Mouse (Mus musculus) ES-CJ7 (cell line): ENCODE measurements at regions not wholly inside any gene's neighbourhood (a gene's known extent, or its start where the extent isn't known, plus 50 kb on each side); places are given as distances from the start of the nearest gene placed in this dataset.

Source experiments
- DNase-seq: peaks from one replicate; pipeline ENCODE4 v3.0.0; 2011; ENCODE audit warnings: low read depth, low spot score

DNA sequence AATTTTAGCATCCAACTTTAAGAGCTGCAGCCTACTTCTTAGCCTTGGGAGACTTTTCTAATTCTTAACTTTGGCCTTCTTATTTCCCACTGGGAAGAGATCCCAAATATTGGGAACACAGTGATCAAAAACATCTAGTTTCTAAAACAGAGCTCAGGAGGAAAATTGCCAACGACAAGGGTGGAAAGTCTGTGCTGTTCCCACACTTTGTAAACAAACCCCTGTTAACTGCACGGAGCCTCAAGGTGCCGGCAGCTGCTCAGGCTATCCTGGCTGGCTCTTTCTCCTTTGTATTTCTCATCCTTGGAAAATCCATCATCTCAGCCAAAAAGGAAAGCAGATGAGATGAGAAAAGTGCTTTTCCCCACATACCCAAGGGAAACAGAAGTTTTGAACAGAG is 84.9 kb downstream of the Impad1 start:
- DNase-seq, result no peak

DNA sequence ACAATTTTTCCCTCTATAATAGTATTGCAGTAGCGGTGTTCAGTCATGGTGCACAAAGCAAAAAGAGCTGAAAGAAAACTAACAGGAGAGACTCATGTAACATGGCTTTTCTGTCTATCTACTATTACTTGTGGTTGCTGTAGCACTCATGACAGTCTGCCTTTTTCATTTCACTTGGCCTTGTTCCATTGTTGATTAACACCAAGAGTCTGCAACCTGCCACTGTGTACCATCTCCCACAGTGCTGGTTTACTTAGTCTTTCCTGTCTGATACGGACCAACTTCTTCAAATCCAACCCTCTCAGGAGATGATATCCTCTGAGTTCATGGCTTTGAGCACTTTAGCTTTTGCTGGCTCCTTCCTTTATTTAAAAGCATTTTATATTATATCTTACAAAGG is 94.1 kb downstream of the Impad1 start:
- no peak for DNase-seq

DNA sequence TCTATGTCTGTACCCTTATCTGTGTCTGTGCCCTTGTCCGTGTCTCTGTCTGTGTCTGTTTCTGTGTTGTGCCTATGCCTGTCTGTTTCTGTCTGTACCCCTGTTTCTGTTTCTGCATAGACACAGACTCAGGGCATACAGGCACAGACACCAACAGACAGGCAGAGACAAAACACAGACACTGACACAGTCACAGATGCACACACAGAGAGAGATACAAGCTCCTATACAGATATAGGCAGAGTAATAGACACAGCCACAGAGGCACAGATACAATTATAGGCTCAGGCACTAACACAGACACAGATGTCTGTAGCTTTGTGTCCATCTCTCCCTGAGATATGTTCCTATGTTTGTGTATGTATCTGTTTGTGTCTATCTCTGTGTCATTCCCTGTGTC is 97.7 kb downstream of the Impad1 start:
- no peak for DNase-seq

DNA sequence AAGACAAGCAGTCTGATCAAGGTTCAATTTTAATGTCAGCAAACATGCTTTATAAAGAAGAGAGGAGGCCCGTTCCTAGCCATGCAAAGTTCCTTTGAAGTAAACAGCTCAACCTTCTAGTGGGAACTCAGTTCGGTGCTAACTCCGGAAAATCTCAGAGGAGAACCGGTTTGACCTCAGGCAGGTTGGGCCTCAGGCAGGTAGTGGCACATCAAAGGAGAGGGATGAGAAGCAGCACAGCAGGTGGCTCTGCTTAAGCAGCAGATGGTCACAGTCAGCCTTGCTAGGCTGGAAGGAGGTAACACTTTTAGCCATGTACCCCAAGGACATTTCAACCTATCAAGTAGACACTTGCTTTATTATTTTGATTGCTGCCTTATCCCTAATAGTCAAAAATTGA is 106.2 kb downstream of the Impad1 start:
- peak; percentile 46 for DNase-seq

DNA sequence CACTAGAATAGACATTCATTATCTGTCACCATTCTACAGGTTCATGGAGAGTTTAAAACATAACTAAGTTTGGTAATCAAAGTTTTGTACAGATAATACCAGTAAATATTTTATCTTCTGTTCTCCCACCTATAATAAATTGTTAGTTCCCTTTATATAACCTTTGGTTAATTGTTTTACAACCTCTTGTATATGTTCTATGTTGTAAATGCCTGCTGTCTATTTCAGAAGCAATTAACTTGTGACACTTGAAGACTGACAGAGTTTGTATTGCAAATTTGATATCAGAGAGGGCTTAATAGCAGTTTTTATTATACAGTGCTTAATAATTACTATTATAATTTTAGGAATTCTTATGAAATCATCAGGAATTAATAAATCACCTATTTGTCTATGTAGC is 118.5 kb downstream of the Impad1 start:
- no peak for DNase-seq

DNA sequence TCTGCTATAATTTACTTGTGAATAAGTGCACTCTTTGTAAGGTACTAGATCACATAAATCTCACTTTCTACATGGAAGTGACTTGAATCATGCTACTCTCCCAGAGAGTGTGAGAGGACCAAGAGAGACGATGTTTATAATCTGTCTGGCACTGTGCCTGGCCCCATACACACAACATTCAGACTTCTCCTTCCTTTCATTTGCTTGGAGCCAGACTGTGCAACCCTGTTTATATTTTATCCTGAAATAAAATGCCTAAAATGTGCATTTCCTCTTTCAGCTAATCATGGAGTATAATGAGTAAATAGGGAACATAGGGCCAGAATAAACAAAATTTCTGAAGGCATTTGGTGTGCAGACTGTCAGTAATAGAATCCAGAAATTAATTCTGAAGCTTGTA is 142.9 kb downstream of the Impad1 start:
- no peak for DNase-seq

DNA sequence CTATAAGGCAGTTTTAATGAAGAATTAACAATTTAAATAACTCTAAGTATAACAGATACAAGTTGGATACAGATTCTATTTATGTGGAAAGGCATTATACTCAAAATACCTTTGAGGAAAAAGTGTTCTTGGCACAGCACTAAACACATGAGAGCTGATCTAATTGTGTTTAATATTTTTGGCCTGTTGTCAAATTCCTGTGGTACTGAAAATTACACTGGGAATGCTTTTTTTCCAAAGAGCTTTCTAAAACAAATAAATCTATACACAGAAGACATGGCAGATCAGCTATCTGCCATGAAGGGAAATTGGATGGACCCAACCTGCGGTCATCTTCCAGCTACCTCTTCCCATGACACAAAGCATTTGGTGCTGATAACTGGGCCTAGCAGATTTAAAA is 147.9 kb downstream of the Impad1 start:
- no peak for DNase-seq

DNA sequence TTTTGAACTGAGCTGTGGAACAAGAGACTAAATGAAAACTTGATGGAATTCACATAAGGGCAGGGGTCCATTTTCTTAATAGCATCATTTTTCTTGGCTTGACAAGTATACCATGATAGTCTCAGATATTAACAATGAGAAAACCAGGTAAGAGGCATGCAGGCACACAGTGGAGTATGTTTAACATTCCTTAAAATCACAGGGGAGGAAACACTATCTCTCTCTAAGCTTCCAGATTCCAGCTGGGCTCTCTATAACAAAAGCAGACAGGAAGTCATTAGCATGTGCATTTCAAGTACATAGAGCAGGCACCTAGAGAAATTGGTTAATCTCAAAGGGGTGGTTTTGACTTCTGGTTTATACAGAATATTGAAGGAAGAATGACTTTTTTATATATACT is 156.9 kb downstream of the Impad1 start:
- peak; percentile 14 for DNase-seq

DNA sequence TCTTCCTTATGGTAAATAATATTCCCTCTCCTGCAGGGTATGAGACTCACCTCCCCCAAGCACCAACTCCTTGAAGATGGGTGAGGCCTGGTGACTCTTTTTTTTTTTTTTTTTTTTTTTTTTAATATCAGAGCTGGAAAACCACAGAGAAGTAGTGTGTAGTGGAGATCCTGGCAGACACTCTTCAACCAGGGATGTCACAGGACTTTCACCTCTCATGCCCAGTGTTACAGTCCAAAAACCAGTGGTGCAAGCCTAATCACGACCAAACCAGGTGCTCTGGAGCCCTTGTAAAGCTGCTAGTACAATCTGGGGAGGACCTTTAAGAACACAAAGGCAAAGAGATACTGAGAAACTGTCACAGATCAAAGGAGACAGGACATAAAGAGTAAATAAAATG is 157.3 kb downstream of the Impad1 start:
- no peak for DNase-seq

DNA sequence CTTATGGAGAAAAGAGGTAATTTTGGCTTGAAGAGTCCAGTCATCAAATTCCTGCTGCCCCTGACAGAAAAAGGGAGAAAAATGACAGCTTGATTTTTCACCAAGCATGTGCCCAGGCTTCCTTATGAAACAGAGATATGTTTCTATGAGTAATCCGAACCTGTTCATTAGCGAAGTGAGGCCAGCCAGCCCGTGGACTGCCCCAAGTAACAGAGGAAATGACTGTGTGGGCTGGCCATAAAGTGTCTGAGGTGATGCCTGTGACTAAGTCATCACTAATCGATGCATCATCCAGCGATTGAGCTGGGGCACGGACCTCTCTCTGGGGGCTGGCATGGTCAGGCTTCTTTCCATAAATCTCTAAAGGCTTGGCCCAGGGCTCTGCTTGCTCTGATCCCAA is 157.8 kb downstream of the Impad1 start:
- DNase-seq, result no peak

DNA sequence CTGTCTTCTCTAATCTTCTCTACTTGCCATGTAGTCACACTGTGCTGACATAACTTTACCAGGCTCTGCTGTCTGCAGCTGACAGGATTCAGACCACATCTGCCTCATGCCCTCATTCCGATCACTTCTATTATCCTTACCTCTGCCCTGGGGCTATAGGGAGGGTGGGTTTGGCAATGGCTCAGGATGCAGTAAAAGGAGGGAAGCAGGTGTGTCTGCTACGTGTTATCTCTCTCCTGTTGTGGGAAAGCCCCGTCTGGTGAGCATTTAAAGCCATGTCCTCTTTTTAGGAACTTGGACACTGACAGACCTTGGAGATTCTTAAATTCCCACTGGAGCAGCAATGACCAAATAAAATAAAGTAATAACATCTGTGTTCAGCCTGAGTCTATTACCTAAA is 158.5 kb downstream of the Impad1 start:
- peak; percentile 16 for DNase-seq

DNA sequence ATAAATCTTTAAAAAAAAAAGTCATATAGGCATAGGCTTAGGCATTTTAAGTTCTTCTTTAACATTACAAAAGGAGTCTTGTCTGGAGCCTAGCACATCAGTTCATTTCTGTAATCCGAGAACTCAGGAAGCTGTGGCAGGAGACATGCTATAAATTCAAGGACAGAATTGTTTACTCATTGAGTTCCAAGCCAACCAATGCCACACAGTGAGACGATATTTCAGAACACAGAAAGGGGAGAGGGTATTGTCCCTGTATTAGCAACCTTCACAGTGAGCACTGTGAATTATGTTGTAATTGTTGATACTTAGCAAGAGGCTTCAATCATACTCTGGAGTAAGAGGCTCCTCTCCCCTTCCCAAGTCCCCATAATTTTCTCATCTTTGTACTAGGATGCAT is 162.4 kb downstream of the Impad1 start:
- no peak for DNase-seq

DNA sequence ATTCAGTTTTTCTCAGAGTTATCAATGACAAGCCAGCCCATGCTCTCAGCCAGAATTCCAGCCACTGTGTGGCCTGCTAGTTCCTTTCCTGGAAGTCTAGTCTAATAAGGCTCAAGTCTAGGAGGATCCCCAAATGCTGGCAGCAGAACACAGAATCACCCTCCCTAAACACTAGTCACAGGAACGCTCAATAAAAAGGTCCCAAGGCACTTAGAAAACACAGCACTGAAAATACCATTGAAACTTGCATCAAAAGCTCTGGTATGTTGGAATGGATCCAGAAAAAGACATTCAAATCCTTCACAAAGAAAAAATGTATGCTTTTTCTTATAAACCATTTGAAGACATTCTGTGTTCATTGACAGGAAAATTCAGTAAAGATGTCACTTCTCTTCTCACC is 163.9 kb downstream of the Impad1 start:
- DNase-seq, result no peak

DNA sequence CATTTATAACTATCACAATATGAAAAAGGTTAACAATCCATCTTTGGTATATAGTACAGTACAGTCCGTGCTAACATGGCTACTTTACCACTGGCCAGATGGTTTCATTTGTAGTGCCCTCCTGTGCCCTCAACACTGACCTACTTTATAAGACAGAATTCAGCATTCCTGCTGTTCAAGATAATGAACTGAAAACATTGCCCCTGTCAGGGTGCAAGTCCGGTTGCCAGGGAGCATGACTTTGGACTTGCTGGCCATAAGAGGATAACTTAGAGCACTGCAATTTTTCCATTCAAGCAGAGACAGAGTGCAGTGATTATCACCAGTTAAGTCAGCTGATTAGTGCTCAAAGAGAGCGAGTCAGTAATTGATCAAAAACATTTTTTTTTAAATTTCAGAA is 169.3 kb downstream of the Impad1 start:
- no peak for DNase-seq

DNA sequence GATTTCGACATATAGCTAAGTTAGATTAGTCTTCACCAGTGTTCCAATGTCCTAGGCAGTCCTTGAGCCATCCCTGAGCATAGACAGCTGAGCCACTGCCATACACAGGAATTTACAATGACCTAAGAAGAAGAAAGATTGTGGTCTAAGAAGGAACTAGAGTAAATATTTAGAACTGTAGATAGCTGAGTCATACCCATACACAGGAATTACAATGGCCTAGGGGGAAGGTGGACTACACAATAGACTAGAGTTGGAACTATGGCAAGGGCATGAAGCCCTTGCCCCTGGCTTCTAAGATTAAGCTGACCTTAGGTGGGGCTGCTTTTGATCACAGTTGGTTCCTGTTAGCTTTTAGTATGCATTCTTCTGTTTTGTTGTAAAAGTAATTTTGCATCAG is 173.0 kb downstream of the Impad1 start:
- DNase-seq, result peak; percentile 26

DNA sequence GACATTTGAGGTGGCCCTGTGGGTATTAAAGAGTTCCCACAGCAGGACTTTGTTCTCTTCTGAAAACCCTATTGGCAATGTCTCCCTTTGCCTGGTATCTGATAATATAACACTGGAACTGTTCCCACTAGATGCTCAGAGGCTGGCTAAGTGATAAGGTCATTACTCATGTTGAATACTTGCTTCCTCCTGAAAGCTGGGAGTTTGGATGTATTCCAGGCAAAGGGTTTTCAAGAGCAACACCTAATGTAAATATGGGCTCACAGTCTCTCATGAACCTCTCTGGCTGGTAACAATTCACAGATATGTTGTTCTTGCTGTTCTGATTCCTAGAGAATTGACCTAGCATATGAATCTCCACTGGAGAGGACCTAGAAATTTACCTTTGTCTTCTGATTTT is 178.6 kb downstream of the Impad1 start:
- no peak for DNase-seq
